Mouse (Mus musculus) ovary, postnatal 10 days (tissue): Measurements from ENCODE around the gene Pilra.
"Not testable (repeated sequence)": the region's sequence is repeated elsewhere in the genome, so short reads cannot be mapped to it uniquely, and the experiment has no call there.

Experiments
- DNase-seq: peaks from one replicate; pipeline ENCODE4 v3.0.0; 2022; ENCODE audit warnings: low spot score

The Pilra gene

GRCm38 (mm10) chr5:137835966-137836520, at the start of gene Pilra:
Gene Pilra, minus strand, starts transcription at chr5:137836281.
- DNase-seq, result not testable (repeated sequence)

DNA sequence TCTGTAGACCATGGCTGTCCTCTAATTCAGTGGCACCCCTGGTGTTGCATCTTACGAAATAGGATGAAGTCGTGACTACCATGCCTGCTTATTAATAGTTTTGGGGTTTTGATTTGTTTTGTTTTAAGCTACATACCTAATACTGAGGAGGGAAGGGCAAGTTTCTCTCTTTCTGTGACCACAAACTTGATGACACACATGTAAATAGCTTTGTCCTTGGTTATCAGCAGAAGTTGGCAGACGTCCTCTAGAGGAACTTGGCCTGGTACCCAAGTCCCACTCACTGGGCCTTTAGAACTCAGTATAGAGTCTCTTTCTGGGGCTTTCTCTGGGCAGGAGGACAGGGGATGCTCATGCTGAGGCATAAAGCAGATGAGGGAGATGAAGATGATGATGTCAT, 47.3 kb upstream of the Pilra start:
- DNase-seq, result no peak

- DNase-seq, result no peak
Observed at GRCm38 (mm10) chr5:137882922-137883321, 46.8 kb upstream of the Pilra start.

GRCm38 (mm10) chr5:137877860-137878259, 41.8 kb upstream of the Pilra start:
- DNase-seq, result no peak

DNA sequence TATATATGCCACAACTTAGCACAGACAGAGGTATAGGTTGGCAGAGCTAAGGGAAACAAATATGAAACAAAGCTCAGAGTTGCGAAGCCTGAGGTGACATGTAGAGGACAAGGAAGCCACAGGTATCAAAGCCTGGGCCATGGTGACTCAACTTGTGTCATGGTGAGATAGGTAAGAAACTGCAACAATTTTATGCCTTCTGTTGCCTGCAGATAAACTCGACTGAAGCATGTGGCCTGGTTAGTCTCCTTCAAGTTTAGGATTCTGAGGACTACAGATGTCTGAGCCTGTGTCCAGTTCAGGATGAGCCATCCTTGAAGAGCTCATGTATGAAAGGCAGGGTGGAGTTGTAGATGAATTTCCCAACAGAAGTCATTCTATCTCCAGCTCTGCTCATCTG, 39.0 kb upstream of the Pilra start:
- no peak for DNase-seq

- not testable (repeated sequence) for DNase-seq
Observed at GRCm38 (mm10) chr5:137872381-137872702, 36.3 kb upstream of the Pilra start.

- DNase-seq, result not testable (repeated sequence)
Observed at GRCm38 (mm10) chr5:137871644-137872380, 35.7 kb upstream of the Pilra start, which contains the start of gene Pilrb2. Gene Pilrb2, minus strand, starts transcription at chr5:137871815.

DNA sequence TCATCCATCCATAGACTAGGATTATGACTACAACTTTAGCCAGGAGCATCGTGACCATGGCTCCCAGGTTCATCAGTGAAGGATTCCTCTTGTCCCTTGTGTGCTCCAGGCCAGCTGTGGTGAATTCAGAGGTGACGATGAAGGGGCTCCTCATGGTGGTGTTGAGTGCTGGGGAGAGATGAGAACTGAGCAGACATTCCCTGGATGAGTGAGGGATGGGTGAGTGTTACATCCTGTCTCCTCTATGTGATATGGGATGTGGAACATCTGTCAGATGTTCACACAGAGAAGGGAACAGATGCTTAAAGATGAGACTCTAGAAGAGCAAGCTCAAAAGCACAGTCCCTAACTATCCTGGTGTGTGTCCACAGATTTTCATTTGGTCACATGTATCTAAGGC, 32.5 kb upstream of the Pilra start:
- DNase-seq, result not testable (repeated sequence)

DNA sequence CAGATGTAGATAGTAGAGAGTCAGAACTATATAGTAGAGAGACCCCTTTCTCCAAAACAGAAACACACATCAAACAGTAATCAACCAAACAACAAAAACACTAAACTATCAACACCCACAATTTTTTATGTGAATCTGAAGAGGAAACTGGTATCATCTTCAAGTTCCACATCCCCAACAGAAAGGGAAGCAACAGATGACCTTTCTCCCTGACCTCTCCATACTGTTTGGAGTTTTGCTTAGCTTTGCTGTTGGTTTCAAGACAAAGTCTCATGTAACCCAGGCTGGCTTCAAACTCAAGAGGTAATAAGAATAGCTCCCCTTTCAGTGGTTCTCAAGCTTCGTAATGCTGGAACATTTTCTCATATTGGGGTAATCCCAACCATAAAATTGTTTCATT, 27.9 kb upstream of the Pilra start:
- DNase-seq, result not testable (repeated sequence)

- not testable (repeated sequence) for DNase-seq
Observed at GRCm38 (mm10) chr5:137857960-137858710, 22.1 kb upstream of the Pilra start, which contains the start of gene Pilrb1. Gene Pilrb1, minus strand, starts transcription at chr5:137858106.

DNA sequence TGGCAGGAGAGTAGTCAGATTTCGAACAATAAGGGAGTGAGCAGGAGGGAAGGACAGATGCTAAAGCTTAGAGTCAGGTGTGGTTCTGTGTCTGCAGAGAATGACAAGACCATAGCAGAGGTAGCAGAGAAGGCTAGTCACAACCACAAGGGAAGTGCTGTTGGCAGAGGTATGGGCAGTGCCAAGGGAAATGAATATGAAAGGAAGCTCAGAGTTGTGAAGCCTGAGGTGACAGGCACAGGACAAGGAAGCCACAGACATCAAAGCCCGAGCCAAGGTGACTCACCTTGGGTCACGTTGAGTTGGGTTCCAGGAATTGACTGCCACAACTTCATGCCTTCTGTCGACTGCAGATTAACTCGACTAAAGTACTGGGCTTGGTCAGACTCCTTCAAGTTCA, 20.8 kb upstream of the Pilra start:
- DNase-seq, result not testable (repeated sequence)

DNA sequence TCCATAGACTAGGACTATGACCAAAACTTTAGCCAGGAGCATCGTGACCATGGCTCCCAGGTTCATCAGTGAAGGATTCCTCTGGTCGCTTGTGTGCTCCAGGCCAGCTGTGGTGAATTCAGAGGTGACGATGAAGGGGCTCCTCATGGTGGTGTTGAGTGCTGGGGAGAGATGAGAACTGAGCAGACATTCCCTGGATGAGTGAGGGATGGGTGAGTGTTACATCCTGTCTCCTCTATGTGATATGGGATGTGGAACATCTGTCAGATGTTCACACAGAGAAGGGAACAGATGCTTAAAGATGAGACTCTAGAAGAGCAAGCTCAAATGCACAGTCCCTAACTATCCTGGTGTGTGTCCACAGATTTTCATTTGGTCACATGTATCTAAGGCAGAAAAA, 18.8 kb upstream of the Pilra start:
- not testable (repeated sequence) for DNase-seq

DNA sequence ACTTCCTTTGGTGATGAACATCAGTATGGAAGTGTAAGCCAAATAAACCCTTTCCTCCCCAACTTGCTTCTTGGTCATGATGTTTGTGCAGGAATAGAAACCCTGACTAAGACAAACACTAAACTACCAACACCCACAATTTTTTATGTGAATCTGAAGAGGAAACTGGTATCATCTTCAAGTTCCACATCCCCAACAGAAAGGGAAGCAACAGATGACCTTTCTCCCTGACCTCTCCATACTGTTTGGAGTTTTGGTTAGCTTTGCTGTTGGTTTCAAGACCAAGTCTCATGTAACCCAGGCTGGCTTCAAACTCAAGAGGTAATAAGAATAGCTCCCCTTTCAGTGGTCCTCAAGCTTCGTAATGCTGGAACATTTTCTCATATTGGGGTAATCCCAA, 14.2 kb upstream of the Pilra start:
- not testable (repeated sequence) for DNase-seq

DNA sequence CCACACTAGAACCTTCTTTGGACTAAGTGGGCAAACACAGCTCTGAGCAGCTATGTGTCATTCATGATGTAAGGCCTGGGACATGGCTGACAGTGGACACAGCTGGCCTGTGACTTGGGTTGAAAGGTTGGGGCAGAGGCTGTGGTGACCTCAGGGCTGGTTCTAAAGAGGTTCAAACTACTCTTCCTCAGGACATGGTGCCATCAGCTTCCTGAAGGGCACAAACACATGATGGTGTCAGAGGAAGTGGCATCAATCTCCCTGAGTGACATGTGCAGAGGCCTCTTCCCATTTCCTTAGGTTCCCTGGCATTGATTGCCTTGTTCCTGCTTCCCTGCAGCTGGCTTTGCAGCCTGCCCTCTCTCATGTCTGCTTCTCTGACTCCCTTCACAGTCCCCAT, 1.0 kb upstream of the Pilra start:
- DNase-seq, result not testable (repeated sequence)

DNA sequence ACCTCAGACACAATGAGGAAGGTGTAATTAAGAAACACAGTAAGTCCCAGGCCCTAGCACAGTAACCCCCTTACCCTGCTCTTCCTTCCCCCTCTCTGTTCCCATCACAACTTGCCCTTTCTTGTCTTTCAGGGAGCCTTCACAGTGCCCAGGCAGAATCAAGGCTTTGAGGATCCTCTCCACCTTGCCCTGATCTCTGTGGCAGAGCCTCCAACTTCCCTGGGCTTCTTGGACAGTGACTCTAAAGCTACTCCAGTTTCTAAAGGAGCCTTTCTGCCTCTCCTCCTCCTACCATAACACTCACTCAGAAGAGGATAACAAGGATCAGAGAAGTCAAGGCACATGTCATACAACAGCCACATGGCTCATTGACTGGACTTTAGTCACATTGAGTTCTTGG, 530 bp upstream of the Pilra start:
- no peak for DNase-seq

DNA sequence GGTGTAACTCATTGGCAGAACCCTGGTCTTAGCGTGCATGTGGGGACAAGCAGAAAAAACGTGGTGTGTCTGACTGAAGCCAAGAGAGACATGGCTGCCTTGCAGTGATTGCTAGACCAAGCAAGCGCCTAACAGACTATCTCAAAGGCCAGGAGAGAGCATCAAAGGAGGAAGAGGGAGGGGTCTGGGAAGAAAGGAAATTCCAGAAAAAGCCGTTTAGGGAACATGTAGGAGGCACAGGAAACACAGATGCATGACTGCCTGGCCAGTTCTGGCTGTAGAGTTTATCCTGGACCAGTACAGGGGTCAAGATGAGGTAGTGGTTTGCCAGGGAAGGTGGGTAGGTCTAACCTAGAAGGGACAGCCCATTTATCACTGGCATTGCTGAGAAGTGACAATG, 2.6 kb downstream of the Pilra start:
- no peak for DNase-seq

DNA sequence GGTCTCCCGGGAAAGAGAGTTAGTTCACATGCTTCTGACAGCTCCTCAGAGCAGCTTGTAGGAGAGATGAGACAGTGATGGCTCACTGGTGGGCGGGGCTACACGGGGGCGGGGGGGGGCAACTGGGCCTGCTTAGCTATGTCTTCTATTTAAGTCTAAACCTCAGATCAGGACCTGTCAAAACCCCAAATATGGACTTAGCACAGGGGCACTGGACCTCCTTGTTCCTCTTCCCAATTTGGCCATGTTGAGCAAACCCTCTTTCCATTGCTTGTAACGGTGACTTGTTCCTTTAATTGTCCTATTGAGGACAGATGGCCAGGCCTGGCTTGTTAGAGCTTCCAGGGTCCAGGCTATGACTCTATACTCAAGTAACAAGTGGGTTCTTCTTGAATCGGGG, 4.6 kb downstream of the Pilra start:
- DNase-seq, result no peak

DNA sequence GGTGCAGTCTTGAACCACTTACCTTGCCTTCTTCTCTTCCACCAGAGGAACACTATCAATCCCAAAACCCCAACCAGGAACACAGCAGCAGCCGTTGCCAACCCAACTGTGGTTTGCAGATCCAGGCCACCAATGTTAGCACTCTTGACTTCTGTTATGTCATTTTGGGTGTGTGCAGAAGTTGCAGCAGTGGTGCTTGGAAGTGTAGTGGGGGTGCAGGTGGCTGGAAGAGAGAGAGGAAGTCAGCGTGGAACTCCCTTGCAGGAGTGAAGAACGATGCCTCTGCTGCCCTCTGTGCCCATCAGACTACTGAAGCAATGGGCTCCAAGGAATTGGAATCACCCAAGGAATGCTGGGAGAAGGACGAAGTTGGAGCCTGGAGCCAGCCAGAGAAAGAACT, 5.0 kb downstream of the Pilra start:
- no peak for DNase-seq

DNA sequence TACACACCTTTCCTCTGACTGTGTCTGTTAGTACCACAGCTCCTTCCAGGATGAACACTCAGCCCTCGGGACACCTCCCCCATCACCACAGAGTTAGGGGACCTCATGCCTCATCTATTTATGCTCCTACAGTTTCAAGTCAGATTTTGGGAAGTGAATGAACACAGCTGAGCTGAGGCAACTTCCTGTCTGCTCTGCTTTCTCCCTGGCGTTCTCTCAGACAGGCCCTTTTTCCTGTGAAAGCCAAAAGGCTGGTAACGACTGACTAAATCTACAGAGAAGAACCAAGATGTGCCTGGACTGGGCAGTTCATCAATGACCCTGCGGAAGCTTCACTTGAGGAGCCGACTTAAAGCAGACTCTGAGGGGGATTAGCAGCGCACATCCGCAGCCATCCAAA, 5.8 kb downstream of the Pilra start:
- DNase-seq, result no peak

DNA sequence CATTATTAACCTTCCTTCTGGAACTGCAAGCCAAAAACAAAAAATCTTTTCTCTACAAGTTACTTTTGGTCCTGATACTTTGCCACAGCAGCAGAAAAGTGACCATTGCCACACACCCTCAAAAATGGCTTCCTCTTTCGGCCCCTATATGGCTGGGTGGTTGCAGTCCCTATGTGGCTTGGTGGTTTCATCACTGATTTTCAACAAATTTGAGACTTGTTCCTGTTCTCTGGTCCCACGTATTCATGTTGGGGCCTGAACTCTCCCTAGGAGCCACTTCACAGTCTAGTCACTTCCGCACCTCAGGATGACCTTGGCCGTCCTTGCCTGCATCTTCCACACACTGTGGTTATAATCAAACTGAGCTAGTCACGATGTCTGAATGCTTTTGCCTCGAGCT, 7.4 kb downstream of the Pilra start:
- DNase-seq, result no peak

DNA sequence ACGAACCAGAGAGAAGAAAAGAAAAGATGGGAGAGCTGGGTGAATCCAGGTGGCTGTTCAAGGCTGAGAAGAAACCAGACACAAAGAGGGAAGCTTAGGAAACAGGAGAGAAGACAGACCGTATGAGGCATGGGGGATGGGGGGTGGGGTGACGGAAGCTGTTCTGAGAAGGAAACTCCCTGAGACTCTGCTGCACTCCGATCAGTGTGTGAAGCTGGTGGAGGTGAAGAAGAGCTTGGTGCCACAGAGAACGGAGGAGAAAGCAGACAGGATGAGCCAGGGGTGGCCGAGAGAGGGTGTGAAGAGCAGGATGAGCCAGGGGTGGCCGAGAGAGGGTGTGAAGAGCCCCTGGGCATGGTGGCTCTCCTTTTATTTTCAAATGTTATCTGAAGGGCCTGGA, 9.7 kb downstream of the Pilra start:
- no peak for DNase-seq

- DNase-seq, result no peak
Observed at GRCm38 (mm10) chr5:137825971-137826370, 10.1 kb downstream of the Pilra start.

- no peak for DNase-seq
Observed at GRCm38 (mm10) chr5:137825030-137825429, 11.1 kb downstream of the Pilra start.
